Mouse (Mus musculus) mesoderm, embryonic 11.5 days (tissue): ENCODE data around the gene Adcy9.

Experiments
- DNase-seq: peaks from one replicate; pipeline ENCODE4 v3.0.0-alpha.2; 2012; ENCODE audit warnings: low read depth, low spot score

Adcy9 gene

GRCm38 (mm10) chr16:4420298-4421054 lies at the start of gene Adcy9:
TSS of gene Adcy9 (minus strand) at chr16:4420498.
- DNase-seq = peak; percentile 92

GRCm38 (mm10) chr16:4469599-4470352 lies 49.5 kb upstream of the Adcy9 start:
- DNase-seq = no peak

GRCm38 (mm10) chr16:4464529-4465089 lies 44.3 kb upstream of the Adcy9 start:
- no peak for DNase-seq

- no peak for DNase-seq
Observed at GRCm38 (mm10) chr16:4457927-4458326, 37.6 kb upstream of the Adcy9 start.

- no peak for DNase-seq
Observed at GRCm38 (mm10) chr16:4456391-4456790, 36.1 kb upstream of the Adcy9 start.

GRCm38 (mm10) chr16:4455693-4456092 lies 35.4 kb upstream of the Adcy9 start:
- no peak for DNase-seq

GRCm38 (mm10) chr16:4454563-4454962 lies 34.3 kb upstream of the Adcy9 start:
- DNase-seq = no peak

DNA sequence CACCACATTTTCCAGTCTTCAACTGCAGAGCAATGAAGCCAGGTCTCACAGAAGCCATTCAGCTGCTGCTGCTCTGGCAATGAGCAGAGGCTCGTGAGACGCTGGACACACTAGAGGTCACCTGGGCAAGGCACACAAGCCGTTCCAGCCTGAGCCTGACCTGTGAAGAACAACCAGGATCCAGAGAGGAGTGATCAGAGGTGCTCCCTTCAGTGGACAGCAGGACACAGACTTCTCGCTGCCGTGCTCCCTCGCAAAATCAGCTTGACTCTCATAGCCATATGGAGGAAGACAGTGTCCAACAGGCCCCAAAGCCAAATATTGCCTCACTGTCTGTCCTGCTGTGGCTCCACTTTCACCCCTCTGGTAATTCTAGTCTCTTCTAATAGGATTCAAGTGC lies 29.1 kb upstream of the Adcy9 start:
- no peak for DNase-seq

DNA sequence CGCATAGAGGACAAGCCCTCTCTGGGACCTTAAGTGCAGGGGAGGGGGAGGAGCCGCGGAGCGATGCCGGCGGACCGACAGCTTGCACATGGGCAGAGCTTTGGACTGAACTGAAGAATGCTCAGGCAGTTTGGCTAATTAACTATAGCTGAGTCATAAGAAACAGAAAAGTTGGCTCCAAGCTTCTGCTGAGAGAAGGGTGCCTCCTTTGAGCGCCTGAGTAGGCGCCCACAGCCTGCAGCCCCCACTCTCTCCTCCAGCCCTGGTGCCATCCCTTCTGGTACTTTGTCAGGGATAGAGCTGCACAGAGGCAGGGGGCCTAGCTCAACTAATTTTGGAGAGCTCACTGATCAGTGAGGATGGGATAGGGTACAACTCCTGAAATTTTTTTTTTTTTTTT lies 27.9 kb upstream of the Adcy9 start:
- DNase-seq = no peak

- DNase-seq = no peak
Observed at GRCm38 (mm10) chr16:4446395-4446794, 26.1 kb upstream of the Adcy9 start.

DNA sequence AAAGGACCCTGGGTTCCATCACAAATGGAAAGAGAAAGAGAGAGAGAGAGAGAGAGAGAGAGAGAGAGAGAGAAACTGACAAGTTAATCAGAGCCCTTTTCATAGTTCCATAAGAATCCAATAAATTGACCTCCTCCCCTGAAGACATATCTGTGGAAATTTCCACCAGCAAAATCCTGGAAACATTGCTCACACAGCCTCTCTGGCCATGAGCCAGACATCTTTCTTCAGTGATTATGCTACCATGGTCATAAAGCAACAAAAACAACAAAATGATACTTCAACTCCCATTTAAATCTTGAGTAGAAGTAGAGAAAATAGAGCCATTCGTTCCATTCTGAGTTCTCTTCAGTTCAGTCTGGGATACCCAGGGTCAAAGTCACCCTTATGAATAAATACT lies 24.1 kb upstream of the Adcy9 start:
- no peak for DNase-seq

- DNase-seq = no peak
Observed at GRCm38 (mm10) chr16:4439302-4440066, 19.2 kb upstream of the Adcy9 start.

DNA sequence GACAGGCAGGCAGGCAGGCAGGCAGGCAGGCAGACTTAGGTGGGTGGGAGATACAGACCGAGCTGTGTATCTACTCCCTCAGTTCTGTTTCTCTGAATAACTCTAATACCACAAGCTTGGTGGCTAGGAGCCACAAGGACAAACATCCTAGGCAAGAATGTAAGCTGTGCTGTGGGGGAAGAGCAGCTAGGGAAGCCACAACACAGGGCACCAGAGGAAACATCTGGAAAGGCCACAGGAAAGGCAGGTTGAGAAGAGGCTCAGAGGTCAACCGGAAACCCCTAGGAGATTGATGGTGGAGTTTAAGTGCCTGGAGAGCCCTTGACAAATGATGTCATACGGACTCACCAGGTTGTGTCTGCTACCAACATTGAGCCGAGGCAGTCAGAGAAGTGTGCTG lies 16.4 kb upstream of the Adcy9 start:
- DNase-seq = peak; percentile 39

DNA sequence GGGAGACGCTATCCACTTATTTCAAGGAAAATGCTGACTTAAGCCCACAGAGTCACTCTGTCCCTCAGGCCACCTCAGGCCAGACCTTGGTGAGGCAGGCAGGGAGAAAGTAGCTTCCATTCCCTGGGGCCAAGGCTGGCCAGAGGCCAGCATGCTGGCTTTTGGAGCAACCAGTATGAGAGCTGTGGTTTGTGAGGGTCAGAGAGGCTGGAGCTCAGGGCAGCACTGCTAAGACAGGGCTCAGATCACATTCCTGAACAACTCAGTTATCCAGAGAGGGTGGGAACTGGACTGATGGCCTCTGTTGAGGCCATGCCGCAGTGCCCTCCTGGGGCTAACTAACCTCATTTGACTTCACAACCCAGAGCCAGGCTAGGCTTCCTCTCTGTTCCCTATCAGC lies 15.1 kb upstream of the Adcy9 start:
- DNase-seq = no peak

- DNase-seq = no peak
Observed at GRCm38 (mm10) chr16:4431841-4432240, 11.5 kb upstream of the Adcy9 start.

DNA sequence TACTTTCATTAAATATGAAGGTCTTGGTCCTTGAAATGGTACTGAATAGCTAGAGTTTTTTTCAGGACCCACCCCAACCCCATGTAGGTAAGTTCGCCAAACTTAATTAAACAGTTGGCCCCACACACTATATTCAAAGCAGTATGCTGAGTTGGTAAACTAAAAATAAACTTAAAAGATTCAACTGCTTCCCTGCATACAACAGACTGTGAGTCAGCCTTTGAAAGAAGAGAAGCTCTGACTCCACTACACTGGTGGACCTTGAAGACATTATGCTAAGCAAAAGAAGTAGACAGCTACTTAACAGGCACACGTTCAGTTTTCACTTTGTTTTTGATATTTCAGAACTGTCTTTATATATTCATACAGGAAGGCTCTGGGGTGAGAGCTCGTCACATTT lies 10.7 kb upstream of the Adcy9 start:
- no peak for DNase-seq

DNA sequence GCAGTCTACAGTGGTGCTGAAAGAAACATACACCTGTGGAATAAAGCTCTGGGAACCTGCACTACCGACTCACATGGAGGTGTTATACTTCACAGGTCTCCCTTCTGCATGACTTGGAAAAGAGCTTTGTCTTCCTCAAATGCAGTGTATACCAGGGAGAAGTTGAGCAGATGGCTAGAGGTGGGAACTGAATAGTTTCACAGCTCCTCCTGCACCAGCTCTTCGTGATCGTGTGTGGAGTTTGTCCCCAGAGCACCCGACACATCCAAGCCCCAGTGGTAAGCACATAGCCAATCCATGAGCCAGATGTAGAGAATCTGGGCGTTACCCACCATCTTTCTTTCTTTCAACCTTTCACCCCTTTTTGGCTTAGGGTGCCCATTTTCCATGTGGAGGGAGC lies 9.9 kb upstream of the Adcy9 start:
- DNase-seq = no peak

- DNase-seq = no peak
Observed at GRCm38 (mm10) chr16:4425658-4426234, 5.4 kb upstream of the Adcy9 start.

- no peak for DNase-seq
Observed at GRCm38 (mm10) chr16:4423613-4424012, 3.3 kb upstream of the Adcy9 start.

GRCm38 (mm10) chr16:4422991-4423390 lies 2.7 kb upstream of the Adcy9 start:
- no peak for DNase-seq

GRCm38 (mm10) chr16:4419546-4420297 lies 576 bp downstream of the Adcy9 start:
- peak; percentile 53 for DNase-seq
